Mouse (Mus musculus) frontal cortex, adult 2 months (tissue): ENCODE measurements at regions not wholly inside any gene's neighbourhood (a gene's known extent, or its start where the extent isn't known, plus 50 kb on each side); places are given as distances from the start of the nearest gene placed in this dataset.

Source experiments
- DNase-seq, 2 experiments: peaks; one replicate each; pipeline ENCODE4 v3.0.0; 2022; ENCODE audit warnings: low spot score in 1 of 2; ENCODE audit errors: extremely low spot score in 1 of 2

DNA sequence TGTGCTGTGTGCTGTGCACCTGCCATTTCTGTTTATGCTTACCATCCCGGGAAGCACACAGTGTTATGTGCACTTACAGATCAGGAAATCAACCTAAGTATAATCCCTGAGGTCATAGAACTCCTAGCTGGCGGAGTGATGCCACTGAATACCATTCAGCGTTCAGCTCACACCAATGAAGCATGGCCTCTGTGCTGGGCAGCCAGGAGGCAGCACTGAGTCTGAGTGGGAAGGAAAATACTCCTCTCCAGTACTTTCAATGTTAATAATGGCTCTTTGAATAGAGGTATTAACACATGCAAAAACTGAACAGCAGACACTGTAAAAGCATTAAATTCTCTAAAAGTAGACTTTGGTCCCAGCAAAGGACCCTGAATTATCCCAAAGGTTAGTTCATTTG lies 85.7 kb upstream of the 4933402D24Rik start:
- no peak for DNase-seq

- no peak for DNase-seq
These were observed 82.5 kb upstream of the 4933402D24Rik start for GRCm38 (mm10) chr1:63851476-63852094.

DNA sequence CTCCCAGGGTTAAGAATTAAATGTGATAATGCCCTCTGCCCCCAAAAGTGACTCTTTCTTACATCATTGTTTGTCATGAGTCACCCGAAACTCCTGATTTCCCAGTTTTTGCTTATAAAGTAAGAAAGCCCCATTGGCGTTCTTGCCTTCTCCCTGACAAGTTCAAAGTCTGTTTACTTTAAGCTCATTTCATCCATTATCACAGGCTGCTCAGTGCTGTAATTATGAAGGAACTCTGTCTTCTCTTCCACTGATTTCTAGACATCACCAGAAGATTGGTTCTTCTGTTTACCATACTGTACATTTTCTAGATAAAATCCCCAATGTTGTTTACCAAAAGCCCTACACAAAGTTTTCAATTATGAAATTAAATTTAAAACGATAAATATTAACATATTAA lies 81.2 kb upstream of the 4933402D24Rik start:
- DNase-seq, result no peak

DNA sequence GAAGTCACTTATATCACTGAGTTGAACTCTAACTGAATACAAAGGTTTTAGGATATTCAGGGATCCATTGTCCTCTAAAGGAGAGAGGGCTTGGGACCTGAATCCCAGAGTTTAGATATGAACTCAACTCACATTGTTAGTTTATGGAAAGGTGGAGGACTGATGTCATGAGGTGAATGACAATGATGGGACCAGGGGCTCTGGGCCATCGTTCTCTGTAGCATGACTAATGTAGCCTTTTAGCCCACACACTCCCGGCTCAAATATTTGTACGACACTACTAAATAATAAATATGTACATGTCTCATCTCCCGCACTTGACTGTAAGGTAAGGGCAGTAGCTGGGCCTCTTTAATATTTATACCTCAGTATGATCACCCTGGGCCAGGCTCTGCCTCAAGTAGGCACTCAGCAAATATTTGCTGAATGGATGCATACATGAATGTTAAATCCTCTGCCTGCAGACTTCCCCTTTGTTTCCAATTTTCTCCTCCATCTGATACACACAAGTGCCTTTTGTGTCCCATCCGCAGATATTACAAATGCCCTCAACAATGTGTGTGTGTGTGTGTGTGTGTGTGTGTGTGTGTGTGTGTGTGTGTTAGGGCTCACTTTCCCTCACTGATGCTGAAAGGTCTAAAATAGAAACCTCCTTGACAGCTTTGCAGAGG lies 59.2 kb upstream of the 4933402D24Rik start:
- no peak for DNase-seq

GRCm38 (mm10) chr1:63820614-63821270 lies 51.7 kb upstream of the 4933402D24Rik start:
- no peak for DNase-seq

DNA sequence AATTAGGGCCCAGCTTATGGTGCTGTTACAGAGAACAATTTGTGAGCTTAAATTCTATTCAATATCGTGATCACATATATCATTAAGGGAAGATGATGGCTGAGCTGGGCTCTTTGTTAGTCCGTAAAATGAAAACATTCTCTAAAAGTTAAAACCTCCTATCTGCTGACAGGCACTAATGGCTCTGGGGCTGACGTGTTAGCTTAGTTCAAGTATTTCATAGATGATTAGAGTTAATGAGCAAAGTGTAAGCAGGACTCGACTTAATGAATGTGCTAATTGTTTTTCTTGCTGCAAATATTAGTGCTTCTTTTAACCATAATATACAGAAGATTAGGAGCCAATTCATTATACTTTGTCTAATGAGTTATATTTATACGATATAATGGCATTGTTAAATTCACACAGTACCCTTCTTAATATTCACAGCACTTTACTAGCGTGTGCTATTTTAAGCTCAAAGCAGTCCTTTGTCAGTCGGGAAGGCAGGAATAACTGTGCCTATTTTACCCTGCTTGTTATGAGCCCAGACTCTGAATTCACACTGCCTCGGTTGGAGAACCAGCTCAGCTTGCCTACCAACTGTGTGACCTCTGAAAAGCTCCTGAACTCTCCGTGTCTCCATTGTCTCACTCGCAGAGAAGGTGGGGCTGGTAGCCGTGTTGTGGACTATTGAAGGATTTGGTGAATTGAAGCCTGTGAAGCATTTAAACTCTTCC lies 50.6 kb upstream of the 4933402D24Rik start:
- DNase-seq, result peak; percentile 16 to 49
